Mouse (Mus musculus) CH12F3 (cell line): ENCODE measurements around the gene Pcnx2.

Source experiments
- in situ Hi-C: fragments of 300-500 bp; cut with MboI; formaldehyde crosslinking; loops from 2 replicates; pipeline ENCODE4 v1.14.3; 2020; ENCODE audit warnings: low sequenced_read_pairs

The Pcnx2 gene

DNA sequence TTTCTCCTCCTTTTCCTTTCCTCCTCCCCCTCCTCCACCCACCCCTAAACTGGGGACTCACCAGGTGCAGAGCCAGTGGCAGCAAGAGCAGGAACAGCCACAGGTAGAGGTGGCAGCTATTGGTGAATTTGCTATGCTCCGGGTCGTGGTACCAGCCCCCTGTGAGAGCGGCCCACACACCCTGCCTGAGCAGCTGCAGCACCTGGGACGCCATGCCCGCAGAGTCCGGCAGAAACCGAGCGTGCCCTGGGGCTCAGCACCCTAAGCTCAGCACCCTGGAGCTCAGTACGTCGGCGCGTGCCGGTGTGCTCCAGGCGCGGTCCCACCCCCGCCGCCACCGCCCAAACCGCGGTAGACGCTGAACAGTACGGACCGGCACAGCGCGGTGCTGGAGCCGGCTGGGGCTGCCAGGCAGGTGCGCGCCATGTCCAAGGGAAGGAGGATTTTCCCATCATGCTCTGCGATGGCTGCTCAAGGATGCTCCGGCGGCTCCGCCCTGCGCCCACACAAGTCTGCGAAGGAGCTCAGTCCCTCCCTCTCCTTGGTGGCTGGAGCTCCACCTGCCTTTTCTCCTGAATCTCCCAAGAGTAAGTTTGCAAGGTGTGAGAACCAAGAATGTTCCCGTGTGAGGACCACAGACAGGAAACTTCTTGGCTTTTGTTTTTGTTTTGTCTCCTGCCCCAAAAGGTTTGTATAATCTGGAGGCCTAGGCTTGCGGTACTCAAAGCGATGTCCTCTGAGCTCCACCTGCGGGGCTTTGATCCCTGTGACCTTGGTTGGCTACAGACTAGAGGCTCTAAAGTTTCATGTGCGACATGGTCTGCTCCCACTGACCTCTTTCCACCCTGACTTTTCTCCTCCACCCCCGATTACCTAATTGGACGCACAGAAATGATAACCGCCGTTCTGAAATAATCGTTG is at the start of gene Pcnx2:
Gene Pcnx2 (minus strand): TSS at position 450 of the 921 bp plus-strand sequence.
- in situ Hi-C loops, result no loop called here

DNA sequence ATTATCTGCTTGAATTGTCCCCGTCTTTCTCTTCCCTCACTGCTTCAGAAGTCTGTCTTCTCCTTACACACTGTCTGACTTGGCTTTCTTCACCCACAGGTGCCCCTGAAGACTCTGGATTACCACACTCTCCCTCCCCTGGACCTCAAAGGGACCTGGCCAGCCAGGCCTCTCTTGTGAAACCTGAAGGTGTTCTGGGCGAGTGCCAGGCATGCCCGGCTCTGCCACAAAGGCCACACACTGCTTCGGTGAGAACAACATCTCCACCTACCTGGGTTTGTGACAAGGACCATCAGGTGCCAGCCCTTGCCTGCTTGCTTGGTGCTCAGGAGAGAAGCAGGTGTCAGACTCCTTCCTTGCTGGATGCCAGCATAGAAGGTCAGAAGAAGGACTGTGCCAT is 46.4 kb upstream of the Pcnx2 start:
- in situ Hi-C loops, result no loop called here

DNA sequence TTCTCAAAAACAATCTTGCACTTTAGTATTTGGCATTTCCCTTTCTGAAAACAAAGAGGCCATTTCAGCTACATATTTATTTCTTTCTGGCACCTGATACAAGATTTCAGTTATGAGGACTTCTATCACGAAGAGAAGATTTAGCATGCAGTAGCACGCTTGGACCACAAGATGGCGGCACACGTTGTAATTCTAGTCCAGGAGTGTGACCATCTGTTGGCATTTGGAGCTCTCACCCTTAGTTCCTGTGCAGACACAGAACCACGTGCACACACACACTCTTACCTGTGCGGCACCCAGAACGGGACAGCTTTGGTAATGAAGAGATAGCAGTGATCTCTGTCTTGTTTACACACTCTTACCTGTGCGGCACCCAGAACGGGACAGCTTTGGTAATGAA is 37.5 kb upstream of the Pcnx2 start:
- in situ Hi-C loops, result no loop called here

DNA sequence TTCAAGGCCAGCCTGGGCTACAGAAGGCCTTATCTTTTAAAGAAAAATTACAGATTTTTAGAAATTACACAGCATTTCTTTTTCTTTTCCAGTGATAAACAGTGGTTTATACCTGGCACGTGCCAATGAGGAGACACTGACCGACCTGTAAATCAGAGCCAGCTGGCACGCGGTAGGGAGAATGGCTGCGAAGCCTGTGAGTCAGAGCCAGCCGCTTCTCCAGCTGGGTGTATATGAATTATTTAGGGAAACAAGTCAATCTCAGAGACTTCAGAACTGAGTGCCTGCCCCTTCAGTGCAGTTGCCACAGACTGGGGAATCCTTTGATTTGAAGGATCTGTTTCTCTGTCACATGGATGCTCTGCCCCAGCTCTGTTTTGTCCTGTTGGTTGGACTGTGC is 33.7 kb upstream of the Pcnx2 start:
- in situ Hi-C loops, result no loop called here

DNA sequence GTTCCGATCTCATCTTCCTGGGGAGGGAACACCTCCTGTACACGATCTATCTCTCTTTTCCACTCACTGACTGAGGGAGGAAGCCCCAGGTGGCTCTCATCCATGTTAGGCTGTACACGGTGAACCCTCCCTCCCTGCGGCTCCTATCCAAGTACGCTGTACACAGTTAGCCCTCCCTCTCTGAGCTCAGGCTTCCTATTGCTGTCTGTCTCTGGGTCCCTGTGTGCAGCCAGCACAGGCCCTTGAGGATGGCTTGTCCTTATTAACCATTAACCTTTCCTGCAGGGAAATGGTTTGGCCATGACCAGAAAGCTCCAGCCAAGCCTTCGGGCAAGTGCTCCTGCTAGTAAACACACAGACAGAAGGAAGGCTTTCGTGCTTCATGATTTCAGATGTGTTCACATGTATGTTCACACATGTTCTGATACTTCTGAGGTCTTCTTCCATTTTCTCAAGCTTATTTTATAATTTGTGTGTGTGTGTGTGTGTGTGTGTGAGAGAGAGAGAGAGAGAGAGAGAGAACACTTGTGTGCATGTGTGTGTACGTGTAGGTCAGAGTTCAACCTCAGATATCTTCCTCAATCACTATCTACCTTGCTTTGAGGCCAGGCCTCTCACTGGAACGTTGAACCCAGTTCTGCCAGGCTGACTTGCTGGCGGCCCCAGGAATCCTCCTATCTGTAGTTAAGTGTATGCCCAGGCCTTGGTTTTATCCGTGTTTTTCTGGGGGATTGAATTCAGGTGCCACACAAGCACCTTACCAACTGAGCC is 32.3 kb upstream of the Pcnx2 start:
- in situ Hi-C loops, result no loop called here

DNA sequence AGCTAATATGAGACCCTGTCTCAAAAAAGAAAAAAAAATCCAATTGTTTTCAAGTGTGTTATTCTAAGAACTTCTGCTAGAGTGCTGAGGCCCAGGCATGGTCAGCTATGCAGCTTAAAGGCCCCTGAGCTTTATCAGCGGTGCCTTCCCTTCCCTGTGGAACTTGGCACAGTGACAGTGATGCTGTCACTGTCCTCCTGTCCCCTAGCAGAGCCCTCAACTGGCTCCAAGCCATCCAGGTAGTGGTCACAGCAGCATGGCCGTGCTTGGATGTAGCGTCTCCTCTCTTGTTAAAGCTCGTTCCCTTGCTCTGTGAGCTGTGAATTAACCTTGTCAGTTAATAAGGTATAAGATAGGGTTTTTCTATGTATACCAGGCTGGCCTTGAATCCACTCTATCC is 28.5 kb upstream of the Pcnx2 start:
- in situ Hi-C loops, result no loop called here

DNA sequence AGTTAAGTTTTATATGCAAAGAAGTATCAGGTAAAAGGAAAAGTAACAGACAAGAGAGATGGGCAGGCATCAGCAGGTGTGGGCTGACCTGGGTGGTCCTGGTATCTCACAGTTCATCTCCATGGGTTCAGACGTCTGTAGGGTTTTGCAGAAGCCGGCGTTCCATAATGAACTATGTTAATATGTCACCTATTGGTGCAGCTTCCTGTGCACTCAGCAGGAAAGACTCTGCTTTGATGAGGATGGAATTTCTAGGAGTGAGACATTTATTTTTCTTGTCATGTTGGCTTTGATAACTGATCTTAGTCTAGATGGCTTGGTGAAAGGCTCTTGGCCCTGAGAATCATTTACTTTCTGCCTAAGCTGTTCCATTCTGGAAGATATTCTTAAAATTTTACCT is 24.2 kb upstream of the Pcnx2 start:
- in situ Hi-C loops, result no loop called here

DNA sequence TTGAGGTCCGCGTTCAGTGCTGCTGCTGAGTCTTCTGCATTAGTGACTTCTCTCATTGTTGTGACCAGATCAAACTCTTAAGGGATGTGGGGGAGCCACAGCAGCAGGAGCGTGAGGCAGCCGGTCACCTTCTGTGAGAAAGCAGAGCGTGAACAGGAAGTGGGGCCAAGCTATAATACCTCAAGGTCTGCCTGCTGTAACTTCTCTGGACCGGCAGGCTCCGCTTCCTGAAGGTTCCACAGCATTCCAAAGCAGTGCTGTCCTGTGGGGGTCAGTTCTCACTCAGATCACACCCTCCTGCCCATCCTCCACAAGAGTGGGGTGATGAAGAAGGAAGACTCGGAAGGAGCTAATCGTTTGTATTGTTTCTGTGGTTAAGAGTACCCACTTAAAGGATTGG is 22.6 kb upstream of the Pcnx2 start:
- in situ Hi-C loops, result no loop called here

DNA sequence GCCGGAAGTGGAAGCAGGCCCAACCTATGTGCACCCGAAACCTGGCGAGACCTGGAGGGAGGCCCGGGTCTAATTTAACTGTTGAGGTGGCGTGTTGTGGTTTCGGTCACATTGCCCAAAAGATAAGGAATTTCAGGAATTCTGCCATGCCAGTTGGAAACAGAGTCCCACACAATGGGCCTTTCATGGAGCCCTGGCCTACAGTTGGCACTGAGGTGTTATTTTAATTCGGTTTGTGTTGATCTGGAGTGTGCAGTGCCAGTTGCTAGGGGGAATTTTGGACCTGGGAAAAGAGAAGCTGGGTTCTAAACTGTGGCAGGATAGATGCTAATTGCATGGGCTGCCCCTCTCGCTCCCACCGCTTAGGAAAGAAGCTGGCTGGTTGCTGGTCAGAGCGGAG is 22.2 kb upstream of the Pcnx2 start:
- in situ Hi-C loops, result no loop called here

DNA sequence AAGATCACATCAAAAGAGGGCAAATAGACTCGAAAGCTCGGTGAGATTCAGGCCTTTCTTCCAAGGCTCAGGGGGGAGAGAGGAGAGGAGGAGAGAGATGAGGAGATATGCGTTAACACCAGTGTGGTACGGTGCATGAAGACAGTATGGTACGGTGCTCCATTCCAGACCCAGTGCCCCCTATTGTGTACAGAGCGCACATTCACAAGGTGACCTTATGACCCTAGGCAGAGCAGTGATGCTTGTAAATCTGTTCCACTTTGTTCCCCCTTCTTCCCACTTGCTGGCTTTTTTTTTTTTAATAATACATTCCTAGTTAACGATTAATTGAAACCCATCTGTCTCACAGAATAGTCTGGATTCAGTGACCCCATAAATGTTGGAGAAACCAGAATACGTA is 21.4 kb upstream of the Pcnx2 start:
- in situ Hi-C loops, result no loop called here

DNA sequence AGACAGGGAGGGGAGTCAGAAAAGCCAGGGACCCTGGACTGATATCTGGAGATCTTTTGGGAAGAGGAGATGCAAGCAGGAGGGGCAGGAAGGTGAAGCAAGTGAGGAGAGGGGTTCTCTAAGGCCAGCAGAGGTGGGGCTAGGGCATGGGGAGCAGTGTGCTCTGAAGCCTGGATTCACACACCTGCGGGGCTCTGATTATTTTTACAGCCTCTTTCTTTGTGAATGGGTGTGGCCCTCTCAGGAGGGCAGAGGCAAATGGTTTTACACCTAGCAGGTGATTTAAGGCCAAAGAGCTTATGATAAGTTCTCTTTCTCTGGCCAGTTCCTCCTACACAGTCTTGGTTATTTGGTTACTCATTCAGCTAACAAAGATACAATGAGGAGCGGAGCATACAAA is 20.6 kb upstream of the Pcnx2 start:
- in situ Hi-C loops, result no loop called here

DNA sequence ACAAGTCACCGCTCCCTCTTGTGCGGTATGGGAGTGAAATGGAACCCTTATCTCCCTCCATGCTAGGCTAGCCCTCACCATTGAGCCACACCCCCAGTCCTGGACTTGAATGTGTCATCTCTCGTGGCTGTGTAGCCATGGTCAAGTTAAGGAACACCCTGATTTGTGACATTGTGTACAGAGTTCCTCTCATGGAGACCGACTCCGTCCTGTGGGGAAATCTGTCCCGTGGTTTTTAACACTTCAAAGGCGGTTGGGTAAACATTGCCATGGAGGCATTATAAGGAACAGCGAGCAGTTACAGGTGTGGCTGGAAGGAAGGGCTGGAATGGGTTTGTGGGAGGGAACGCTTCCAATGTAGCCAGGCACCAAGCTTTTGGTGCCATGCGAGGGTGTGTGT is 18.9 kb upstream of the Pcnx2 start:
- in situ Hi-C loops, result no loop called here

DNA sequence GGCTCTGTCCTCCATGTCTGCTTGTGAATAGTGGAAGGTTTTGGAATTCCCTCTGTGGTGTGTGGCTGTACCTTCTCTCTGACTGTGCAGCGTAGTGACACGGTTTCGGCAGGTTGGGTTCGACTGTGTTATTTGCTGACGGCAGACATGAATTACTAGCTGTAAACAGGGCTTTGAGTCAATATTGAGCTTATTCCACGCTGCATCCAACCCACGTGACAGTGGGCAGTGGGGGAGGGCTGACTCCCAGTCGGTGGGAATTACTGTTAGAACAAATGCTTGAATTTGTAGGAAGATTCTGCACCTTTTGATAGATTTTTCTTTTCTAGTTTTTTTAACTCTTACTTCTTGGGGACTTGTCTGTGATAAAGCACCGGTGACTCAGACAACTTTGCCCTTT is 16.3 kb upstream of the Pcnx2 start:
- in situ Hi-C loops, result no loop called here

DNA sequence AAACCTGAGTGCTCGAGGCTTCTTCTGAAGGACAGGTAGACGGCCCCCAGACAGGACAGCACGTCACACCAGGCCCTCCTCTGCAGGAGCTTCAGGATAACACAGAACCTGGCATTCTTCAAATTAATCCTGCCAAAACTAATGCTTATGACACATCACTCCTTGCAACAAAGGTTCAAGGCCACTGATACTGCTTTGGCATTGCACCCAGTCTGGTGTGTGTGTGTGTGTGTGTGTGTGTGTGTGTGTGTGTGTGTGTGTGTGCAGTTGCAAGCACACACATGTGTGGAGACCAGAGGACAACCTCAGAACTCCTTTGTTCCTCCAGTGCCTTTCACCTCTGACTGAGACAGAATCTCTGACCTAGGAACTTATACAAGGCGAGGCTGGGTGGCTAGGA is 15.1 kb upstream of the Pcnx2 start:
- in situ Hi-C loops, result no loop called here

DNA sequence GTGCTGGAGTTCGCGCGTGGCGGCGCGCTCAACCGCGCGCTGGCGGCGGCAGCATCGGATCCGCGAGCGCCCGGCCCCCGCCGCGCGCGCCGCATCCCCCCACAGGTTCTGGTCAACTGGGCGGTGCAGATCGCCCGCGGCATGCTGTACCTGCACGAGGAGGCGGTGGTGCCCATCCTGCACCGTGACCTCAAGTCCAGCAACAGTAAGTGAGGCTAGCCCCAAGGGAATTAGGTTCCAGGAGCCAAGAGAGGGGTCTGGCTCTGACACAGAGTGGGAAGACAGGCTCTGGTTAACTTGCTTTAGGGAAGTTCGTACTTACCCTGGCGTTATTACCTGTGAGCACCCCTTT is 13.1 kb upstream of the Pcnx2 start:
- in situ Hi-C loops, result no loop called here

DNA sequence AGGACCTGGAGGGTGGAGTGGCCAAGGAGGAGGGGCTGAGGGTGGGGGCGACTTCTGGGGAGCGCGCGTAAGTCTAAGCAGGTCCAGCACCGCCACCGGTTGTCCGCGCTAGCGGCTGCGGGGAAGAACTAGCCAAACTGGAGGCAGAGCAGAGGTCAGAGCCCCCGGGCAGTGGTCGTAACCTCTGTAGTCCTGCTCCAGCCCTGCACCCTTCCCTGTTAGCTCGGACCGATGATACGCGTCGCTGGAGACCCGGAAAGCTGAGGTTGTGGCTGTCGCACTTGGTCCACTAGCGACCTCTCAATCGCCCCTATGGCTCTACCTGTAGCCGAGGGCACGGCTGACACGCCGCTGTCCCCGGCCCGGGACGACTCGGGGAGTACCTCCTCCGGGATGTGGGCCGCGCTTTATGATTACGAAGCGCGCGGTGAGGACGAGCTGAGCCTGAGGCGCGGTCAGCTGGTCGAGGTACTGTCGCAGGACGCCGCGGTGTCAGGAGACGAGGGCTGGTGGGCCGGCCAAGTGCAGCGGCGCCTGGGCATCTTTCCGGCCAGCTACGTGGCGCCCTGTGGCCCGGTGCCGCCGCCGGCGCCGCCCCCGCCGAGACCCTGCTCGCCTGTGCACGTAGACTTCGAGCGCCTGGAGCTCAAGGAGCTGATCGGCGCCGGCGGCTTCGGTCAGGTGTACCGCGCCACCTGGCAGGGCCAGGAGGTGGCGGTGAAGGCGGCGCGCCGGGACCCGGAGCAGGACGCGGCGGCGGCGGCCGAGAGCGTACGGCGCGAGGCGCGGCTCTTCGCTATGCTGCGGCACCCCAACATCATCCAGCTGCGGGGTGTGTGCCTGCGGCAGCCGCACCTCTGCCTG is 12.5 kb upstream of the Pcnx2 start, which contains the start of gene Map3k21:
Gene Map3k21 (plus strand): TSS at position 86 of the 864 bp plus-strand sequence.
- in situ Hi-C loops, result no loop called here

DNA sequence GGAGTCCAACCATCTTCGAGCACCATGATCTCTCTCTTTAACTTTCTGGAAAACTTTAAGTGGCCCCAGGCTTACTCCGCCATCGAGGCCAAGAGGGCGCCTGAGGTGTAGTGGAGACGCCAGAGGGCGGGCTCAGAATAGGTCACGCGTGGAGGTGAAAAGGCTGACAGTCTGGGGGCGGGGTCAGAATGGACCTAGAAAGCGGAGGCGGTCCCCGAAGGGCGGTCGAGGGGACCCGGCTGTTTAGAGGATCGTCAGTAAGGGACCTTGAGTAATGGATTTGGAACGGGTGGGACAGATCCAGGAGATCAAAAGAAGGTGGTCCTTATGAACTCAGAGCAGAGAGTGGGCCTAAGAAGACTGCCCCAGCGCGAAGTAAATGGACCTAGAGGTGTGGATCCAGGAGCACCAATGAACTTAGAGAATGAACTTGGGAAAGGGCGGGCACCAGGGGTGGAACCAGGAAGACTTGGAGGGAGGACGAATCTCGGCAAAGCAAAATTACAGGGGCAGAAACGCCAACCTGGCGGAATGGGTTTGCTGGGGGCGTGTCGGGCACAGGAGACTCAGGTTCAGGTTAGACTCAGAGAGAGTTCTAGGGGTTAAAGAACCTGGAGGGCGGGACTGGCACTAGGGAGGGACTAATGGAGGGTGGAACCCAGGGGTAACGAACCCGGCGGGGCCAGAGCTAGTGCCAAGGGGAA is 11.7 kb upstream of the Pcnx2 start:
- in situ Hi-C loops, result no loop called here

DNA sequence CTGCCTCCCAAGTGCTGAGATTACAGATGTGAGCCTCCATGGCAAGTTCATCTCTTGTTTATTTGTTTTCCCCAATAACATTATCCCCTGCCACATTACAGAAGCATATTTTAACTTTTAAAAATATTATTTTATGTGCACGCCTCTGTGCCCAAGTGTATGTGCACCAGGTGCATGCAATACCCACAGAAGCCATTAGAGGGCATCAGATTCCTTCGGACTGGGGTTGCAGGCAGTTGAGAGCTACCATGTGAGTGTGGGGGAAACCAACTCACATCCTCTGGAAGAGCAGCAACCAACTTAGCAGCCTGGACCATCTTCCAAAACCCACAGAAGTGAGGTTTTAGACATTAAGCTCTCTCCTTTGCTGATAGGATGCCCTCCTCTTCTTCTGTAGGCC is 9.2 kb upstream of the Pcnx2 start:
- in situ Hi-C loops, result no loop called here

DNA sequence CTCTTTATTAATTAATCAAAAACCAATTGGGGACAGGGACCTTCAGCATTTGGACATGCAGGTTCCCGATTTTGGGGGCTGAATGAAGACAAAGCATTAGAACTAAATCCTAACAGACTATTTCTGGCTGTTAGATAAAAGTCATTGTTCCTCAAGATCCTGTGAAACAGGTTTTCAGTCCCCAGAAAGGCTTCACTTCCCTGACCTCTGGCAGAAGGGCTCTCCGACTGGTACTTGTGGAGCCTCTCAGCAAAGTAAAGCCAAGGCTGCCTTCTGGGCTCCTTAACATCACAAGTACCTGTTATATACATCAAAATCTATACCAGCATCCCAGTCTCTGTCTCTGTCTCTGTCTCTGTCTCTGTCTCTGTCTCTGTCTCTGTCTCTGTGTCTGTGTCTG is 7.2 kb upstream of the Pcnx2 start:
- in situ Hi-C loops, result no loop called here

DNA sequence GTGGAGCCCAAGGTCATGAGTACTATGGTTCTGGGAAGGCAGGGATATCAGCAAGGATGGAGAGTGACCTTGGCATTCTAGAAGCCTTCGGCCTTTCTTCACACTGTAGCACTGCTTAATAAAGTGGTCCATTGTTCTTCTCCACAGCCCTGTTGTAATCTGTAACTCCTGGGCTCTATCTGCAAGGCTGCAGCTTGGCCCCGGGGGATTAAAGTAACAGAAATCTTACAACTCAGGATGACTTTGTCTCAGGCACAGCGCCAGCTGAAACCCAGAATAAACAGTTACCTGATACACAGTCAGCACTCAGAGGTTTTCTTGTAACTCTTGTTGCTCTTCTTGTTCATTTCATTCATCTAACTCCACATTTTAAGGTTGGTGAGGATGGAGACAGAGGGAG is 4.4 kb upstream of the Pcnx2 start:
- in situ Hi-C loops, result no loop called here

DNA sequence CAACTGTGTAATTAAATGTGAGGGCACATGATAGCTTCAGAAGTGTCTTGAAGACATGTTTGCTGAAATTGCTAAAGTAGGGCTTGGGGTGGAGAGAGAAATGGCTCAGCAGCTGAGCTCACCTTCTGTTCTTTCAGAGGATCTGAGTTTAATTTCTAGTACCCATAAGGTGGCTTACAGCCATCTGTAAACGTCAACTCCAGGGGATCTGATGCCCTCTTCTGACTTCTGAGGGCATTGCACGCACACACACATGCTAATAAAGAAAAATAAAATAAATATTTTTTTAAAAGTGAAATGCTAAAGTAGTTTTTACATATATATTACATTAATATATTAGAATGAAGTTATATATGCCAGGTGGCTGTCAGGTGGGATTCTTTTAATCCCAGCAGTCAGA is 3.0 kb upstream of the Pcnx2 start:
- in situ Hi-C loops, result no loop called here
